Mouse (Mus musculus) myocyte (in vitro differentiated cells): Measurements from ENCODE around the gene Nmu.

Experiments
- E2F4 ChIP-seq: IDR thresholded peaks from one replicate; pipeline ENCODE4 v1.6.1; 2011; ENCODE audit warnings: mild to moderate bottlenecking, control low read depth, moderate library complexity; ENCODE audit not compliant: insufficient read depth
- POLR2A ChIP-seq: IDR thresholded peaks from one replicate; pipeline ENCODE4 v1.6.1; 2011; ENCODE audit warnings: low read depth, mild to moderate bottlenecking, control low read depth, moderate library complexity; ENCODE audit not compliant: insufficient read length
- POLR2AphosphoS2 ChIP-seq: IDR thresholded peaks from one replicate; pipeline ENCODE4 v1.6.1; 2011; ENCODE audit warnings: low read depth, control low read depth; ENCODE audit not compliant: insufficient read length

DNA sequence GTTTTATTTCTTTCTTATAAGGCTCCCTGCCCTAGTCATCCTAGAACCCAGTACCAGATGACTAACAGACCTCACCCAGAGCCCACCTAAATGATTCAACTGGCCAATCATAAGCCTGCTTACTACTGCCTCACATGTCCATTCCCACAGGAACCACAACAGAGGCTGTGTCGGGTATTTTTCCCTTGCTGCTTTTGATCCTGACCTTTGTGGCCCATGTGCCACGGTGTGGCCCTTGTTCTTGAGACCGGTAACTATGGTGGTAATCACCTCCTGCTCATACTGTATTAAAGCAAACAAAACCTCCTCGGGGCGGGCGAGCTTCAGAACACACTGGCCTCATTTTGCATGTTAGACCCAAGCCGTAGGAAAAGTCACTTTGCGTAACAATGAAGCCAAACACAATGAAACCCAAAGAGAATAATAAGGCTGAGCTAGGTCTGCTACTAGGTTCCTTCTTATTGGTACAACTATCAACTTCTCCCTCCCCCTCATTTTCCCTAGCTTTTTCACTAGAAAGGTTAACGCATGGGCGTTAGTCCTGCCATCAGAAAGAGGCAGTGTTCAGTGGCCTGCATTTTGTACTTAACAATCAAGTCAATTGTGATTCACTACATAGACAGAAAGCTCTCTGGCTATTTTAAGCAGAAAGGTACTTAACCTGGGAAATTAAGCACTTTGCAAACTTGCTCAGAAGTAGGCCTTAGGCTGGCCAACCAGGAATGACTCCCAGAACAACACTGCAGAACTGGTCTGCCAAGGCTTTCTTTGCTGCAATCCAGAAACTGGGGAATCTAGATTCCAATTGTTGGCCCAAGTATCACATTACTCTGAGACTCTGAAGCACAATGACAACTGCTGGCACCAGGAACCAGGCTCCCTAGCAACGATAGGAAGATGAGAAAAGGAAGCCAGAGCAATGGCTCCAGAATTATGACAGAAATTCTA lies 42.1 kb downstream of the Nmu start:
- TF ChIP-seq POLR2A (no peak), E2F4 (no peak), POLR2AphosphoS2 (no peak)
